Mouse (Mus musculus) heart, embryonic 16.5 days (tissue): ENCODE results near the gene Cdkal1. TPM values are rescaled to one million over a fixed set of nuclear protein-coding genes. Genes with fewer than 3 reads are reported as not detected.

ENCODE experiments used
- ATAC-seq: fragments of 200-750 bp; cut with Nextera tagmentation; replicated peaks from 2 replicates; pipeline ENCODE4 v1.8.0; 2017; ENCODE audit warnings: moderate number of reproducible peaks; ENCODE audit not compliant: insufficient read depth, low FRiP score; ENCODE audit errors: extremely low read depth
- H3K27ac ChIP-seq: fragments of 300-500 bp; sonication (generic); 2 replicates; pipeline ENCODE4 v1.5.1; 2014; ENCODE audit warnings: mild to moderate bottlenecking, low read length, control low read depth, moderate library complexity
- H3K27me3 ChIP-seq: fragments of 300-500 bp; sonication (generic); 2 replicates; pipeline ENCODE4 v1.6.1; 2014; ENCODE audit warnings: low read length, mixed read lengths; ENCODE audit not compliant: control insufficient read depth, insufficient read depth
- H3K36me3 ChIP-seq: fragments of 300-500 bp; sonication (generic); 2 replicates; pipeline ENCODE4 v1.6.1; 2014; ENCODE audit not compliant: control insufficient read depth, insufficient read depth
- H3K4me1 ChIP-seq: fragments of 300-500 bp; sonication (generic); 2 replicates; pipeline ENCODE4 v1.6.1; 2014; ENCODE audit warnings: low read length, mixed read lengths; ENCODE audit not compliant: control insufficient read depth, insufficient read depth
- H3K4me2 ChIP-seq: fragments of 300-500 bp; sonication (generic); 2 replicates; pipeline ENCODE4 v1.6.1; 2014; ENCODE audit warnings: low read depth, mild to moderate bottlenecking, control low read depth, low read length
- H3K4me3 ChIP-seq: fragments of 300-500 bp; sonication (generic); 2 replicates; pipeline ENCODE4 v1.5.1; 2014; ENCODE audit warnings: mild to moderate bottlenecking, control low read depth, low read length
- H3K9ac ChIP-seq: fragments of 300-500 bp; sonication (generic); 2 replicates; pipeline ENCODE4 v1.6.1; 2014; ENCODE audit warnings: low read length, control low read depth
- H3K9me3 ChIP-seq: fragments of 300-500 bp; sonication (generic); replicated peaks from 2 replicates; pipeline ENCODE4 v1.6.1; 2016; ENCODE audit warnings: low read length; ENCODE audit not compliant: control insufficient read depth
- WGBS: fragments of 180-500 bp; shearing (Covaris S2); extraction: QIAGEN DNeasy Blood & Tissue Kit; methylation state at CpG from one replicate; pipeline ENCODE4 v1.1.7; 2014; 5-methylcytosine and 5-hydroxymethylcytosine counted together
- polyA plus RNA-seq: library from polyadenylated mRNA; unstranded; fragments of >200 nt; fragmentation: Nextera tagmentation; extraction: Ambion mirVana; gene quantifications from 2 replicates; pipeline ENCODE4 v1.2.1, GENCODE M21; 2015

Gene Cdkal1
- polyA plus RNA-seq, 1 experiment from 2014 or later: 27.2 TPM

DNA sequence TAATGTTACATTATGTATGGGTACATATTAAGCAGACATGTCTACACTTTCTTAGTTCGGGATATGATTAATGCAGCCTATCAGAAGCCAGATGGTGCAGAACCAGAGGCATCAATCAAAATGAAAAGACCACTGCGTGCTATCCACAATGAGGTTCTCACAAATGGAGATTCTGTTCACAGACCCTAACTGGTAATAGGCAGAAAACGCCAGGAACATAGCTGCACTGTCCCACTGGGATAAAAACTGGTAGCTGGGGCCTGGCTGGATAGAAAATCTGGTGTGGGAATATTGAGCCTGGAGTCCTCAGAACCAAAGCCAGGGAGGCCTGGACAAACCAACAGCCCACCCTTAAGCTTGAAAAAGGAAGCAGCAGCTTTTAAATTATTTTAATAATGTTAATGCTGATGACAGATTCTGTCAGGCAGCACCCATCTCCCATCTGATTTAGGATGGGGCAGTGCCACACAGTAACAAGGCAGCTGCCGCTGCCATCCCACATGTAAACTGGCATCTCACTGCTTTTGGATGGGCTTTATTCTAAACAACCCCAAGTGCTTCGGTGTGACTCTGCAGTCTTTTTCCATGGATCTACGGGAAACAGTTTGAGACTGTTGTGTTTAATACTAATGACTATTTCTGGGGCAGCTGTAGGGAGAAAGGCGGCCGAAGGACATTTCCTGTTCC lies 438.9 kb downstream of the Cdkal1 start:
- no peaks in the 10 kb centered on the region for H3K27me3 ChIP-seq
- peaks cover 25% of the 10 kb centered on the region for H3K4me1 ChIP-seq
- WGBS: 55% methylated on average over 8 of the region's 8 CpGs
- no peak; the same call in 1 of the 2 replicates for ATAC-seq
- H3K27ac ChIP-seq: no peak overlapping the region
- H3K9ac ChIP-seq: no peak overlapping the region
- no peaks in the 10 kb centered on the region for H3K36me3 ChIP-seq
- no peak overlapping the region for H3K4me2 ChIP-seq
- H3K9me3 ChIP-seq: no peaks in the 10 kb centered on the region
- no peak overlapping the region for H3K4me3 ChIP-seq

GRCm38 (mm10) chr13:29415967-29416366 lies 439.5 kb downstream of the Cdkal1 start:
- Histone ChIP-seq H3K4me1 (peaks cover 25% of the 10 kb centered on the region), H3K4me3 (no peak overlapping the region), H3K27ac (0 out of 2 replicates have a peak overlapping the region, but pooled peaks have one; percentile 34), H3K4me2 (no peak overlapping the region), H3K9ac (no peak overlapping the region), H3K27me3 (no peaks in the 10 kb centered on the region), H3K36me3 (no peaks in the 10 kb centered on the region), H3K9me3 (no peaks in the 10 kb centered on the region)
- WGBS: 49% methylated on average over 2 of the region's 2 CpGs
- no peak for ATAC-seq

- H3K9ac ChIP-seq: no peak overlapping the region; the same call in 1 of the 2 replicates
Observed at GRCm38 (mm10) chr13:29414878-29415277, 440.6 kb downstream of the Cdkal1 start.

DNA sequence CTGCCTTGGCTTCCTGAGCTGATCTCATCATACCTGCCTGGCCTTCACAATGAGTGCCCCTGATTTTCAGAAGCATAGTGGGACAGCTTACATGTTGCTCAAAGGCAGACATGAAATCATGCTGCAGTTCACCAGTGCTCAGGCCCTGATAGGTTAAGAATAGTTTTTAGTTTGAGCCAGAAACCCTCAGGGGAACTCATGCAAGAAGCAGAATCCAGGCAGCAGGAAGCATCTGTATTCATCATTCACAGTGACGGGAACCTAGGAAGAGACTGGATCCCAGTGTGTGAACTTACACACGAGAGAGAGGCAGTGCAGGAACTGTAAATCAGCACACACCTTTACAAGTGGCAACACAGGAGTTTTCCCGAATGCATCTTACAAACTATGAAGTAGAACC lies 441.0 kb downstream of the Cdkal1 start:
- 26% methylated on average over 3 of the region's 3 CpGs for WGBS
- peak overlapping the region; percentile 28; the same call in 1 of the 2 replicates for H3K9ac ChIP-seq
- peak overlapping the region; percentile 76 for H3K27ac ChIP-seq
- H3K9me3 ChIP-seq: no peaks in the 10 kb centered on the region
- ATAC-seq: no peak
- H3K4me1 ChIP-seq: peaks cover 25% of the 10 kb centered on the region
- no peak overlapping the region for H3K4me2 ChIP-seq
- no peaks in the 10 kb centered on the region for H3K27me3 ChIP-seq
- no peak overlapping the region for H3K4me3 ChIP-seq
- H3K36me3 ChIP-seq: no peaks in the 10 kb centered on the region

More at GRCm38 (mm10) chr13:29414878-29415277, 440.6 kb downstream of the Cdkal1 start:
- Histone ChIP-seq H3K27ac (peak overlapping the region; percentile 76), H3K36me3 (no peaks in the 10 kb centered on the region), H3K9me3 (no peaks in the 10 kb centered on the region), H3K4me1 (peaks cover 25% of the 10 kb centered on the region), H3K27me3 (no peaks in the 10 kb centered on the region), H3K4me2 (no peak overlapping the region), H3K4me3 (no peak overlapping the region)
- WGBS: 35% methylated on average over 6 of the region's 6 CpGs
- ATAC-seq: peak; percentile 63; the same call in 1 of the 2 replicates

- no peak for ATAC-seq
- 79% methylated on average over 6 of the region's 6 CpGs for WGBS
- no peak overlapping the region for H3K27ac ChIP-seq
Observed at GRCm38 (mm10) chr13:29411176-29411575, 444.3 kb downstream of the Cdkal1 start.

DNA sequence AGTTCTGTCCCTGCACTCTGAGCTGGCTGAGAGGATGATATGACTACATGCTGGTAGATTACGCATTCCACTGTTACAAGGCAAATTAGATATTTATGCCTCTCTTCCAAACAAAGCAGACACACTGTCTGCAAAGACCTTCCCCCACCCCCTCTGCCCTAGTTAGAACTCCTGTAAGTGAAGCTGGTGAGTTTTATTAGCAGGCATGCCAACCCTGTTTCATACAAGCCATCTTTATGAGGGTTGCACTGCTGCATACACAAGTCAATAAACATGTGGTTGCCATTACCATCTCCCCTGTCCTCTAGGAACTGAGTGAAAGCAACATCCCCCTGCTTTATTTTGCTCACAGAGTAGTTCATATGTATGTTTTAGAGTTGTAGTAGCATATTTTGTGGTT lies 447.9 kb downstream of the Cdkal1 start:
- Histone ChIP-seq H3K9me3 (no peaks in the 10 kb centered on the region), H3K4me2 (no peak overlapping the region), H3K4me1 (peaks cover 6% of the 10 kb centered on the region), H3K27me3 (no peaks in the 10 kb centered on the region), H3K27ac (0 out of 2 replicates have a peak overlapping the region, but pooled peaks have one; percentile 19), H3K4me3 (no peak overlapping the region), H3K9ac (no peak overlapping the region), H3K36me3 (no peaks in the 10 kb centered on the region)
- 54% methylated on average over 1 of the region's 1 CpGs for WGBS
- ATAC-seq: 0 out of 2 replicates have a peak, but pooled peaks have one; percentile 28

More at GRCm38 (mm10) chr13:29411176-29411575, 444.3 kb downstream of the Cdkal1 start:
- H3K4me2 ChIP-seq: no peak overlapping the region
- peaks cover 26% of the 10 kb centered on the region for H3K4me1 ChIP-seq
- no peaks in the 10 kb centered on the region for H3K9me3 ChIP-seq
- H3K27me3 ChIP-seq: no peaks in the 10 kb centered on the region
- H3K4me3 ChIP-seq: no peak overlapping the region
- no peaks in the 10 kb centered on the region for H3K36me3 ChIP-seq
- no peak overlapping the region for H3K9ac ChIP-seq

GRCm38 (mm10) chr13:29405316-29405715 lies 450.2 kb downstream of the Cdkal1 start:
- Histone ChIP-seq H3K4me3 (no peak overlapping the region), H3K9me3 (no peaks in the 10 kb centered on the region), H3K9ac (no peak overlapping the region), H3K36me3 (no peaks in the 10 kb centered on the region), H3K4me1 (peaks cover 10% of the 10 kb centered on the region), H3K27ac (no peak overlapping the region), H3K4me2 (no peak overlapping the region), H3K27me3 (no peaks in the 10 kb centered on the region)
- 65% methylated on average over 5 of the region's 5 CpGs for WGBS
- ATAC-seq: no peak

DNA sequence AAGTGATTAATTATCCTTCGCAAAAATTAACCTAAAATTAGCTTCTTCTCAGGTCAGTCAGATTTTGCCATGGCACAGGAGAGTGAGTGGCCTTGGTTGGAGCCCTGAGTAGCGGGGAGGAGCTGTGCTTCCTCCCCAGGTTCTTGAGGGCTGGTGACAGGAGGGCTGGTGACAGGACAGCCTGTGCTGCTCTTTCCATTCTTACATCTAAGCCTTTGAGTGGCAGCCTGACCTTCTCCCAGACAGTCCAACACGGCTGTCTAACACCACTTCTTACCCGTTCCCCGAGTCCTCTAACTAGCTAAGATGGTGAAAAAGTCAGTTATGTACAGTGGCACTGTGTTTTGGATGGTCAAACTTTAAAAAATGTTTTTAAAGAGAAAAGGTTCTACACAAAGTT lies 452.3 kb downstream of the Cdkal1 start:
- ATAC-seq: no peak; the same call in 1 of the 2 replicates
- Histone ChIP-seq H3K9me3 (no peaks in the 10 kb centered on the region), H3K9ac (no peak overlapping the region), H3K27ac (no peak overlapping the region), H3K4me1 (peaks cover 13% of the 10 kb centered on the region), H3K4me3 (no peak overlapping the region), H3K4me2 (no peak overlapping the region), H3K27me3 (no peaks in the 10 kb centered on the region), H3K36me3 (no peaks in the 10 kb centered on the region)
- 49% methylated on average over 5 of the region's 5 CpGs for WGBS

- H3K4me2 ChIP-seq: no peak overlapping the region
- H3K4me1 ChIP-seq: peaks cover 10% of the 10 kb centered on the region
- no peaks in the 10 kb centered on the region for H3K9me3 ChIP-seq
- WGBS: 81% methylated on average over 3 of the region's 3 CpGs
- no peaks in the 10 kb centered on the region for H3K36me3 ChIP-seq
- no peak overlapping the region for H3K4me3 ChIP-seq
- no peak overlapping the region for H3K27ac ChIP-seq
- no peak for ATAC-seq
- H3K27me3 ChIP-seq: no peaks in the 10 kb centered on the region
- no peak overlapping the region for H3K9ac ChIP-seq
Observed at GRCm38 (mm10) chr13:29402526-29403040, 452.9 kb downstream of the Cdkal1 start.
